ENCODE assay signal across 15 mouse cellular contexts in the genomic region with DNA sequence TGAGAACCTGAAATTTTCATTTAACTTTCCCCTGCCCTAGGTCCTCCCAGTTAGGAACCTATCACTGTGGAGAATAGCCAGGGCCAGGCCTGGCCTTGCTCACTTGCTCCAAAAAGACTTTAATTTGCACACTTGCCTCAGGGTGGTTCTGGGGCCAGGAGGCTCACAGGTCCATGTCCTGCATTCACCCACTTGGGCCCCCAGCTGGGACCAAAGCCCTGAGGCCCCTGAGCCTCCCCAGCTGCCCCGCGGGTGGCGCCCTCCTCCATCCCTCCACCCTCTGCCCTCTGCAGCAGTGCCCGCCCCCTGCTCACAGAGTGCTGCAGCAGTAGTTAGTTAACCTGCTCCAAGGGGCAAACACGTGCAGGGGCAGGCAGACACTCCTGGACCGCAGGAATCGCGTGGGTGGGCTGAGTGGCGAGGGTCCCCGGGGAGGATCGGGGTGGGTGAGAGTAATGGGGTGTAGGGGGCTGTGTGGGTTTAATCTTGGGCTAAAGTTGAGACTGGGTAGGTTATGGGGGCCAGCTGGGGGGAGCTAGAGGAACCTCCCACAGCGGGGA. TPM values are rescaled to one million over a fixed set of nuclear protein-coding genes. Genes with fewer than 3 reads are reported as not detected.
"Had no signal": no experiment of that assay in that cellular context is flagged by ENCODE, and none has a peak within 500 bp of the region (broad histone marks: within the 10 kb centered on the region; RNA-seq: fewer than 3 reads in every experiment).

No protein-coding gene starts in this region.

RNA-seq across cellular contexts. Expression of gene Gm8126, which starts 8.8 kb away (rescaled TPM):
- total RNA-seq: layer of hippocampus, adult 2 months; liver, adult 2 months; megakaryocyte progenitor cell, adult 5-6 weeks had no signal
- polyA plus RNA-seq: intestine, embryonic 15.5 days; limb, embryonic 13.5 days; liver, adult 2 months; liver, embryonic 14.5 days; lung, postnatal 0 days; midbrain, embryonic 13.5 days; neural tube, embryonic 11.5 days; neural tube, embryonic 15.5 days; stomach, embryonic 14.5 days had no signal

RNA-seq across cellular contexts. Expression of gene Gm8122, which starts 14.6 kb away (rescaled TPM):
- total RNA-seq: layer of hippocampus, adult 2 months; layer of hippocampus, postnatal 10 days; left cerebral cortex, postnatal 36 days; liver, adult 2 months; megakaryocyte progenitor cell, adult 5-6 weeks had no signal
- polyA plus RNA-seq: intestine, embryonic 15.5 days; limb, embryonic 13.5 days; liver, adult 2 months; liver, embryonic 14.5 days; lung, postnatal 0 days; midbrain, embryonic 13.5 days; myocyte; neural tube, embryonic 11.5 days; neural tube, embryonic 15.5 days; stomach, embryonic 14.5 days; thymus, postnatal 0 days had no signal

RNA-seq across cellular contexts. Expression of gene Gm9732, which starts 25.1 kb away (rescaled TPM):
- total RNA-seq: layer of hippocampus, adult 2 months; layer of hippocampus, postnatal 10 days; left cerebral cortex, postnatal 36 days; liver, adult 2 months; megakaryocyte progenitor cell, adult 5-6 weeks had no signal
- polyA plus RNA-seq: intestine, embryonic 15.5 days; limb, embryonic 13.5 days; liver, adult 2 months; liver, embryonic 14.5 days; lung, postnatal 0 days; midbrain, embryonic 13.5 days; neural tube, embryonic 11.5 days; neural tube, embryonic 15.5 days; stomach, embryonic 14.5 days; thymus, postnatal 0 days had no signal

RNA-seq across cellular contexts. Expression of gene Gm8127, which starts 43.9 kb away (rescaled TPM):
- total RNA-seq: layer of hippocampus, adult 2 months; layer of hippocampus, postnatal 10 days; left cerebral cortex, postnatal 36 days; liver, adult 2 months; megakaryocyte progenitor cell, adult 5-6 weeks had no signal
- polyA plus RNA-seq: intestine, embryonic 15.5 days; limb, embryonic 13.5 days; liver, adult 2 months; liver, embryonic 14.5 days; lung, postnatal 0 days; midbrain, embryonic 13.5 days; myocyte; neural tube, embryonic 11.5 days; neural tube, embryonic 15.5 days; stomach, embryonic 14.5 days; thymus, postnatal 0 days had no signal
